ENCODE assay signal across 16 mouse cellular contexts in genomic region chr16:30638586-30638985, GRCm38 (mm10). TPM values are rescaled to one million over a fixed set of nuclear protein-coding genes. Genes with fewer than 3 reads are reported as not detected.
DNase-seq lines count a peak whose midpoint lies in the region; TF ChIP-seq lines count a peak whose summit lies in the region.
"Had no signal": no experiment of that assay in that cellular context is flagged by ENCODE, and none has a peak within 500 bp of the region (broad histone marks: within the 10 kb centered on the region; RNA-seq: fewer than 3 reads in every experiment).

No protein-coding gene starts in this region.

- no peaks in the 10 kb centered on the region; the same call in none of the 2 replicates for H3K4me1 ChIP-seq in cerebellum, adult 2 months (ENCODE audit: control insufficient read depth, insufficient read depth, low read length)
- H3K4me1 ChIP-seq: forebrain, embryonic 15.5 days; hindbrain, embryonic 13.5 days; intestine, embryonic 15.5 days had no signal

- no peak for TF ChIP-seq POLR2A in cerebellum, adult 2 months (IDR thresholded peaks at IDR 0.05; ENCODE audit: borderline replicate concordance, insufficient read depth, low read length)

- H3K4me3 ChIP-seq in cerebellum, adult 2 months (replicated peaks; ENCODE audit: insufficient read depth, low read depth, low read length), result peak overlapping the region; percentile 1
- H3K4me3 ChIP-seq: embryonic facial prominence, embryonic 12.5 days; forebrain, embryonic 15.5 days; hindbrain, embryonic 13.5 days; intestine, embryonic 15.5 days had no signal

- intact Hi-C loops in left cerebral cortex, postnatal 4 days (cut with DNase I), result no loop called here

- peak; percentile 29 to 57 for DNase-seq in cerebellum, adult 2 months
- no peak for DNase-seq in cerebellum, adult 11-12 months
- DNase-seq in left cerebral cortex, postnatal 4 days, result peak; percentile 68
- no peak for DNase-seq in left cerebral cortex, adult 8-10 months (ENCODE audit: low spot score in 2 of 2)
- DNase-seq in cerebellum, postnatal 10 days, result peak; percentile 82 to 92
- DNase-seq in layer of hippocampus, postnatal 14 days (ENCODE audit: low spot score in 2 of 2), result no peak
- DNase-seq in kidney, adult 8-10 months, result no peak
- DNase-seq: adrenal gland, postnatal 10 days; gastrocnemius, postnatal 36 days; heart, adult 11 months; heart, postnatal 10 days; heart, postnatal 4 days had no signal

- no peak for TF ChIP-seq CTCF in cerebellum, adult 2 months (IDR thresholded peaks at IDR 0.05; ENCODE audit: borderline replicate concordance, insufficient read depth, low read depth, low read length)

- H3K27me3 ChIP-seq in cerebellum, adult 2 months (ENCODE audit: control insufficient read depth, insufficient read depth, low read length), result no peaks in the 10 kb centered on the region
- H3K27me3 ChIP-seq: embryonic facial prominence, embryonic 12.5 days; forebrain, embryonic 15.5 days; hindbrain, embryonic 13.5 days; intestine, embryonic 15.5 days had no signal

- 14% methylated on average over 14 of the region's 14 CpGs for WGBS in cerebellum, adult 2 months

- H3K27ac ChIP-seq in cerebellum, adult 2 months (ENCODE audit: insufficient read depth, low read length), result no peak overlapping the region
- H3K27ac ChIP-seq: embryonic facial prominence, embryonic 12.5 days; forebrain, embryonic 15.5 days; hindbrain, embryonic 13.5 days; intestine, embryonic 15.5 days had no signal

RNA-seq across cellular contexts. Expression of gene Fam43a, which starts 39.1 kb away (rescaled TPM):
- 15.2 and 16.0 TPM in 2 replicates for polyA plus RNA-seq in cerebellum, adult 2 months (2012; rRNA removed)
- total RNA-seq in left cerebral cortex, postnatal 4 days (2021), result 10 to 100 TPM; 11.5 to 12.7 TPM
- total RNA-seq in left cerebral cortex, adult 8-10 months (2022), result 10 to 100 TPM; 14.6 to 17.8 (median 16.6) TPM
- 10 to 100 TPM; 15.1 to 16.9 TPM for total RNA-seq in layer of hippocampus, postnatal 14 days (2021)

RNA-seq across cellular contexts. Expression of gene Lsg1, which starts 51.2 kb away (rescaled TPM):
- polyA plus RNA-seq in cerebellum, adult 2 months (2012; rRNA removed), result 20.3 and 21.5 TPM in 2 replicates
- 10 to 100 TPM; 28.6 to 29.8 TPM for total RNA-seq in left cerebral cortex, postnatal 4 days (2021)
- 10 to 100 TPM; 19.8 to 30.9 (median 20.8) TPM for total RNA-seq in left cerebral cortex, adult 8-10 months (2022)
- total RNA-seq in layer of hippocampus, postnatal 14 days (2021), result 10 to 100 TPM; 19.9 to 24.0 TPM

Comparison
In these comparisons a context has a peak if more than half of its experiments do, and no peak if none do; other contexts are left out.
1. DNase-seq: peak in cerebellum, adult 2 months (2 of 2), left cerebral cortex, postnatal 4 days (single experiment) and cerebellum, postnatal 10 days (2 of 2); none in cerebellum, adult 11-12 months (single experiment), left cerebral cortex, adult 8-10 months (0 of 2), layer of hippocampus, postnatal 14 days (0 of 2) and kidney, adult 8-10 months (0 of 2).